ENCODE assay signal across 25 mouse cellular contexts in the genomic region with DNA sequence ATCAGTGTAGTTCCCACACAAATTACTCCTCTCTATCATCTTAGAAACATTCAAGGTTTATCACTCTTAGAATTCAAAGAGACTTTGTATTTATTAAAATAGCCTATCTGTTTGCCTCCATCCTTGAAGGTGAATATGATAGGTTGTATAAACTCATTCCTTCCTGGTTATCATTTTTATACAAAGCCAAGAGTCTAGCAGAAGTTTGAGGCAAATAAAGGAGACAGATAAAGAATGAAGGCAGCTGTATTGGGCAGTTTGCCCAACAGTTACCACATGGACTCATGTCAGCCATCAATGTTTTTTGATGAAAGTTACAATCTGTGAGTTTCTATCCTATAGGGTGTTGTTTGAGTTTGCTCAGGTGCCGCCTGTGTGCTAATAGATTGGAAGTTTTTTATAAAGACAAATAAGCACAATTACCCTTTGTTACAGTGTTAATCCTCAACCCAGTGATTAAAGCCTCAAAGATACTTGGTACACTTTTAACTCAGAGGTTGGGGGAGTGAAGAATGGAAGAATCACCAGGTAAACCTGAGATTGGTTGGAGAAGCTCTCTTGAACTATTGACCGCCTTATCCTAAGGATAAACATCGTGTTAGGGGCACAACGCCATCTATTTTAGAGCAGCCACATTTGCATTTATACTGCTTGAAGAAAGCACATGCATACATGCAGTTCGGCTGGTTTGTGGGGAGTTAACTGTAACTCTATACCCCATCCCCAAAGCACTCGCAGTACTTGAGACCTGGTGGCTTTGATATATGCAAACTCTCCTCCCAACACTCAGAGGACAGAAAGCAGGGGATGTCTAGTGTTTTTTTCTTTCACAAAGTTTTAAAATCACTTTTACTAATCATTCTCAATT.
DNase-seq lines count a peak whose midpoint lies in the region; ATAC-seq and TF ChIP-seq lines count a peak whose summit lies in the region.
"Had no signal": no experiment of that assay in that cellular context is flagged by ENCODE, and none has a peak within 500 bp of the region (broad histone marks: within the 10 kb centered on the region; RNA-seq: fewer than 3 reads in every experiment).

No protein-coding gene starts in this region.

- H3K9me3 ChIP-seq in kidney, postnatal 0 days (replicated peaks; ENCODE audit: low read length), result no peaks in the 10 kb centered on the region
- H3K9me3 ChIP-seq in stomach, embryonic 15.5 days, result no peaks in the 10 kb centered on the region
- no peaks in the 10 kb centered on the region for H3K9me3 ChIP-seq in midbrain, embryonic 14.5 days (ENCODE audit: control insufficient read depth, low read length)
- no peaks in the 10 kb centered on the region for H3K9me3 ChIP-seq in intestine, postnatal 0 days (ENCODE audit: control insufficient read depth)
- H3K9me3 ChIP-seq: embryonic facial prominence, embryonic 13.5 days; hindbrain, embryonic 10.5 days; hindbrain, embryonic 13.5 days had no signal

- no peak for ATAC-seq in kidney, postnatal 0 days (replicated peaks; ENCODE audit: low FRiP score, low read depth)
- ATAC-seq in megakaryocyte progenitor cell, adult 5-6 weeks (replicated peaks; ENCODE audit: poor library complexity), result peak; percentile 37; the same call in 1 of the 2 replicates
- ATAC-seq in stomach, embryonic 15.5 days (ENCODE audit: insufficient read depth, low FRiP score, low read depth), result peak; percentile 70
- ATAC-seq in midbrain, embryonic 14.5 days (ENCODE audit: low FRiP score, low TSS enrichment), result no peak
- no peak for ATAC-seq in intestine, postnatal 0 days
- ATAC-seq: CD4-positive, CD25-positive, alpha-beta regulatory T cell, adult 4 months; forebrain, embryonic 14.5 days; forebrain, postnatal 0 days; hindbrain, embryonic 16.5 days had no signal

- H3K27ac ChIP-seq in kidney, postnatal 0 days, result no peak overlapping the region
- no peak overlapping the region for H3K27ac ChIP-seq in stomach, embryonic 15.5 days
- H3K27ac ChIP-seq in midbrain, embryonic 14.5 days (replicated peaks; ENCODE audit: low read depth, low read length), result no peak overlapping the region
- H3K27ac ChIP-seq in intestine, postnatal 0 days (ENCODE audit: low read depth, low read length), result no peak overlapping the region
- H3K27ac ChIP-seq: embryonic facial prominence, embryonic 13.5 days; gastrocnemius, adult 2 months; hindbrain, embryonic 10.5 days; hindbrain, embryonic 13.5 days had no signal

- no peak overlapping the region for H3K4me2 ChIP-seq in kidney, postnatal 0 days (ENCODE audit: low read length)
- H3K4me2 ChIP-seq in stomach, embryonic 15.5 days, result no peak overlapping the region
- H3K4me2 ChIP-seq in midbrain, embryonic 14.5 days (ENCODE audit: low read length), result no peak overlapping the region
- H3K4me2 ChIP-seq in intestine, postnatal 0 days (replicated peaks; ENCODE audit: low read depth), result no peak overlapping the region
- H3K4me2 ChIP-seq: embryonic facial prominence, embryonic 13.5 days; heart, embryonic 11.5 days; hindbrain, embryonic 13.5 days had no signal

- H3K4me1 ChIP-seq in kidney, postnatal 0 days (replicated peaks; ENCODE audit: insufficient read depth, low read length), result no peaks in the 10 kb centered on the region
- H3K4me1 ChIP-seq in stomach, embryonic 15.5 days, result no peaks in the 10 kb centered on the region
- H3K4me1 ChIP-seq in midbrain, embryonic 14.5 days (ENCODE audit: control insufficient read depth, insufficient read depth, low read length), result no peaks in the 10 kb centered on the region
- H3K4me1 ChIP-seq in intestine, postnatal 0 days (replicated peaks; ENCODE audit: control insufficient read depth, insufficient read depth, low read length), result no peaks in the 10 kb centered on the region
- H3K4me1 ChIP-seq: embryonic facial prominence, embryonic 13.5 days; hindbrain, embryonic 10.5 days; hindbrain, embryonic 13.5 days had no signal

- H3K9ac ChIP-seq in kidney, postnatal 0 days (ENCODE audit: low read depth, low read length), result no peak overlapping the region
- H3K9ac ChIP-seq in stomach, embryonic 15.5 days, result no peak overlapping the region
- no peak overlapping the region for H3K9ac ChIP-seq in midbrain, embryonic 14.5 days (replicated peaks; ENCODE audit: low read length)
- H3K9ac ChIP-seq in intestine, postnatal 0 days (ENCODE audit: low read depth, low read length), result no peak overlapping the region
- H3K9ac ChIP-seq: embryonic facial prominence, embryonic 13.5 days; forebrain, postnatal 0 days; hindbrain, embryonic 13.5 days had no signal

- intact Hi-C loops in heart, postnatal 25 days (cut with DNase I), result no loop called here

- no peak overlapping the region for H3K4me3 ChIP-seq in kidney, postnatal 0 days (replicated peaks; ENCODE audit: low read depth, low read length)
- H3K4me3 ChIP-seq in stomach, embryonic 15.5 days (replicated peaks), result no peak overlapping the region
- no peak overlapping the region for H3K4me3 ChIP-seq in midbrain, embryonic 14.5 days (replicated peaks; ENCODE audit: low read depth, low read length)
- H3K4me3 ChIP-seq in intestine, postnatal 0 days (ENCODE audit: low read depth, low read length), result no peak overlapping the region
- H3K4me3 ChIP-seq: embryonic facial prominence, embryonic 13.5 days; gastrocnemius, adult 2 months; hindbrain, embryonic 10.5 days; hindbrain, embryonic 13.5 days had no signal

- H3K36me3 ChIP-seq in kidney, postnatal 0 days (ENCODE audit: insufficient read depth, low read length), result no peaks in the 10 kb centered on the region
- H3K36me3 ChIP-seq in stomach, embryonic 15.5 days, result no peaks in the 10 kb centered on the region
- H3K36me3 ChIP-seq in midbrain, embryonic 14.5 days (ENCODE audit: control insufficient read depth, insufficient read depth, low read length), result no peaks in the 10 kb centered on the region
- no peaks in the 10 kb centered on the region for H3K36me3 ChIP-seq in intestine, postnatal 0 days (ENCODE audit: control insufficient read depth, insufficient read depth)
- H3K36me3 ChIP-seq: embryonic facial prominence, embryonic 13.5 days; hindbrain, embryonic 10.5 days; hindbrain, embryonic 13.5 days had no signal

- H3K27me3 ChIP-seq in kidney, postnatal 0 days (ENCODE audit: insufficient read depth, low read length), result no peaks in the 10 kb centered on the region
- no peaks in the 10 kb centered on the region for H3K27me3 ChIP-seq in stomach, embryonic 15.5 days (replicated peaks)
- H3K27me3 ChIP-seq in midbrain, embryonic 14.5 days (ENCODE audit: control insufficient read depth, insufficient read depth, low read length), result no peaks in the 10 kb centered on the region
- no peaks in the 10 kb centered on the region for H3K27me3 ChIP-seq in intestine, postnatal 0 days (replicated peaks; ENCODE audit: control insufficient read depth, insufficient read depth, low read length)
- H3K27me3 ChIP-seq: embryonic facial prominence, embryonic 13.5 days; hindbrain, embryonic 13.5 days had no signal

- 52% methylated on average over 6 of the region's 6 CpGs for WGBS in kidney, postnatal 0 days
- WGBS in stomach, embryonic 15.5 days, result 50% methylated on average over 6 of the region's 6 CpGs
- 89% methylated on average over 6 of the region's 6 CpGs for WGBS in midbrain, embryonic 14.5 days
- whole genome bisulfite sequencing in intestine, postnatal 0 days, result 68% methylated on average over 6 of the region's 6 CpGs

- no peak for TF ChIP-seq CTCF in kidney, postnatal 0 days (IDR thresholded peaks at IDR 0.05; ENCODE audit: low read depth)
- no peak for TF ChIP-seq CTCF in intestine, postnatal 0 days (IDR thresholded peaks at IDR 0.05; ENCODE audit: low read depth)

- peak; percentile 15 for DNase-seq in kidney, postnatal 0 days (ENCODE audit: low spot score)
- no peak for DNase-seq in kidney, postnatal 14 days
- no peak for DNase-seq in midbrain, embryonic 14.5 days
- no peak for DNase-seq in heart, postnatal 25 days (ENCODE audit: low spot score)
- DNase-seq: adrenal gland, adult 2 months; adrenal gland, postnatal 14 days; cerebellum, adult 11 months; cerebellum, adult 2 months; cerebellum, adult 9-11 months; cerebellum, postnatal 25 days; forebrain, postnatal 0 days; gastrocnemius, adult 2 months; gastrocnemius, postnatal 14 days; heart, adult 11 months; heart, postnatal 36 days had no signal

Comparison
In these comparisons a context has a peak if more than half of its experiments do, and no peak if none do; other contexts are left out.
1. ATAC-seq: peak in megakaryocyte progenitor cell, adult 5-6 weeks (single experiment) and stomach, embryonic 15.5 days (single experiment); none in kidney, postnatal 0 days (single experiment), midbrain, embryonic 14.5 days (single experiment) and intestine, postnatal 0 days (single experiment).